Mouse (Mus musculus) midbrain, embryonic 11.5 days (tissue): Measurements from ENCODE around the gene Nf2. TPM values are rescaled to one million over a fixed set of nuclear protein-coding genes. Genes with fewer than 3 reads are reported as not detected.

Experiments
- ATAC-seq: fragments of 200-750 bp; cut with Nextera tagmentation; 2 replicates; pipeline ENCODE4 v1.8.0; 2017; ENCODE audit warnings: moderate TSS enrichment, moderate library complexity; ENCODE audit not compliant: low FRiP score
- DNase-seq: peaks from one replicate; pipeline ENCODE4 v3.0.0; 2015; ENCODE audit warnings: low spot score; ENCODE audit errors: missing footprints
- H3K27ac ChIP-seq: fragments of 300-500 bp; sonication (generic); 2 replicates; pipeline ENCODE4 v1.5.1; 2014; ENCODE audit warnings: low read depth, low read length
- H3K27me3 ChIP-seq: fragments of 300-500 bp; sonication (generic); 2 replicates; pipeline ENCODE4 v1.6.1; 2014; ENCODE audit warnings: mild to moderate bottlenecking, low read length, moderate library complexity, mixed read lengths; ENCODE audit not compliant: control insufficient read depth, insufficient read depth
- H3K36me3 ChIP-seq: fragments of 300-500 bp; sonication (generic); 2 replicates; pipeline ENCODE4 v1.6.1; 2014; ENCODE audit warnings: mild to moderate bottlenecking, low read length, moderate library complexity, mixed read lengths; ENCODE audit not compliant: control insufficient read depth, insufficient read depth
- H3K4me1 ChIP-seq: fragments of 300-500 bp; sonication (generic); 2 replicates; pipeline ENCODE4 v1.6.1; 2014; ENCODE audit warnings: low read length; ENCODE audit not compliant: control insufficient read depth, insufficient read depth
- H3K4me2 ChIP-seq: fragments of 300-500 bp; sonication (generic); 2 replicates; pipeline ENCODE4 v1.6.1; 2014; ENCODE audit warnings: mild to moderate bottlenecking, moderate library complexity
- H3K4me3 ChIP-seq: fragments of 300-500 bp; sonication (generic); 2 replicates; pipeline ENCODE4 v1.5.1; 2014; ENCODE audit warnings: low read depth, low read length
- H3K9ac ChIP-seq: fragments of 300-500 bp; sonication (generic); 2 replicates; pipeline ENCODE4 v1.6.1; 2014; ENCODE audit warnings: low read length
- H3K9me3 ChIP-seq: fragments of 300-500 bp; sonication (generic); 2 replicates; pipeline ENCODE4 v1.6.1; 2016; ENCODE audit warnings: low read length; ENCODE audit not compliant: control insufficient read depth
- WGBS: fragments of 180-500 bp; shearing (Covaris S2); extraction: QIAGEN DNeasy Blood & Tissue Kit; methylation state at CpG from one replicate; pipeline ENCODE4 v1.1.7; 2014; 5-methylcytosine and 5-hydroxymethylcytosine counted together
- polyA plus RNA-seq: library from polyadenylated mRNA; unstranded; fragments of >200 nt; fragmentation: Nextera tagmentation; extraction: Ambion mirVana; gene quantifications from 2 replicates; pipeline ENCODE4 v1.2.1, GENCODE M21; 2014

Gene Nf2
- polyA plus RNA-seq, 1 experiment from 2014 or later, result 51.0 TPM

- peak; percentile 12; the same call in 1 of the 2 replicates for ATAC-seq
- no peak overlapping the region for H3K27ac ChIP-seq
- peak overlapping the region; percentile 52 for H3K4me3 ChIP-seq
- peak overlapping the region; percentile 98 for H3K4me2 ChIP-seq
- peak overlapping the region; percentile 9; the same call in 1 of the 2 replicates for H3K9ac ChIP-seq
- peak; percentile 91 for DNase-seq
- H3K36me3 ChIP-seq, result no peaks in the 10 kb centered on the region
- H3K9me3 ChIP-seq, result no peaks in the 10 kb centered on the region
- 3% methylated on average over 12 of the region's 12 CpGs for WGBS
- H3K27me3 ChIP-seq, result peaks cover 63% of the 10 kb centered on the region
- peaks cover 18% of the 10 kb centered on the region for H3K4me1 ChIP-seq
Measured at GRCm38 (mm10) chr11:4747285-4747684, 102.1 kb downstream of the Nf2 start.

GRCm38 (mm10) chr11:4746733-4747132 lies 102.6 kb downstream of the Nf2 start, which contains the start of gene Cabp7:
Gene Cabp7, minus strand, starts transcription at chr11:4746778.
- Histone ChIP-seq H3K4me2 (peak within 1 kb of the TSS; percentile 98), H3K4me1 (peaks cover 18% of the 10 kb centered on the region), H3K27me3 (peaks cover 64% of the 10 kb centered on the region), H3K9me3 (no peaks in the 10 kb centered on the region), H3K4me3 (peak within 1 kb of the TSS; percentile 52), H3K36me3 (no peaks in the 10 kb centered on the region), H3K27ac (no peak within 1 kb of the TSS), H3K9ac (peak within 1 kb of the TSS; percentile 47)
- DNase-seq (peak; percentile 90), ATAC-seq (peak; percentile 10; the same call in 1 of the 2 replicates)
- 0% methylated on average over 29 of the region's 73 CpGs for WGBS

- Histone ChIP-seq H3K4me1 (peaks cover 18% of the 10 kb centered on the region), H3K4me3 (peak overlapping the region; percentile 52), H3K27ac (no peak overlapping the region), H3K27me3 (peaks cover 64% of the 10 kb centered on the region), H3K4me2 (peak overlapping the region; percentile 98), H3K9ac (peak overlapping the region; percentile 47), H3K9me3 (no peaks in the 10 kb centered on the region), H3K36me3 (no peaks in the 10 kb centered on the region)
- peak; percentile 36; the same call in 1 of the 2 replicates for ATAC-seq
- DNase-seq, result peak; percentile 92
- 1% methylated on average over 38 of the region's 39 CpGs for WGBS
Measured at GRCm38 (mm10) chr11:4745969-4746368, 103.4 kb downstream of the Nf2 start.

GRCm38 (mm10) chr11:4744691-4745090 lies 104.6 kb downstream of the Nf2 start:
- Histone ChIP-seq H3K4me2 (no peak overlapping the region), H3K9ac (no peak overlapping the region), H3K27me3 (peaks cover 59% of the 10 kb centered on the region), H3K27ac (no peak overlapping the region), H3K9me3 (no peaks in the 10 kb centered on the region), H3K4me3 (no peak overlapping the region), H3K36me3 (no peaks in the 10 kb centered on the region), H3K4me1 (peaks cover 18% of the 10 kb centered on the region)
- 65% methylated on average over 6 of the region's 6 CpGs for WGBS
- DNase-seq, result no peak
- no peak for ATAC-seq

GRCm38 (mm10) chr11:4740785-4741184 lies 108.6 kb downstream of the Nf2 start:
- 78% methylated on average over 5 of the region's 5 CpGs for WGBS
- no peak overlapping the region for H3K4me2 ChIP-seq
- peaks cover 22% of the 10 kb centered on the region for H3K27me3 ChIP-seq

GRCm38 (mm10) chr11:4738719-4739118 lies 110.6 kb downstream of the Nf2 start:
- Histone ChIP-seq H3K4me3 (no peak overlapping the region), H3K27ac (no peak overlapping the region), H3K4me2 (no peak overlapping the region), H3K9ac (no peak overlapping the region), H3K36me3 (no peaks in the 10 kb centered on the region), H3K9me3 (no peaks in the 10 kb centered on the region), H3K4me1 (peaks cover 9% of the 10 kb centered on the region), H3K27me3 (peaks cover 3% of the 10 kb centered on the region; the same call in 1 of the 2 replicates)
- WGBS, result 91% methylated on average over 16 of the region's 16 CpGs
- DNase-seq, result no peak
- ATAC-seq, result no peak

More at GRCm38 (mm10) chr11:4740785-4741184, 108.6 kb downstream of the Nf2 start:
- H3K4me3 ChIP-seq, result no peak overlapping the region
- ATAC-seq (no peak), DNase-seq (no peak)
- no peaks in the 10 kb centered on the region for H3K36me3 ChIP-seq
- no peak overlapping the region for H3K27ac ChIP-seq
- H3K4me1 ChIP-seq, result peaks cover 5% of the 10 kb centered on the region
- no peak overlapping the region for H3K9ac ChIP-seq
- no peaks in the 10 kb centered on the region for H3K9me3 ChIP-seq

GRCm38 (mm10) chr11:4737682-4738081 lies 111.7 kb downstream of the Nf2 start:
- DNase-seq, result no peak
- no peaks in the 10 kb centered on the region for H3K36me3 ChIP-seq
- H3K9me3 ChIP-seq, result no peaks in the 10 kb centered on the region
- no peak overlapping the region for H3K4me3 ChIP-seq
- no peak overlapping the region for H3K27ac ChIP-seq
- no peak overlapping the region for H3K4me2 ChIP-seq
- H3K4me1 ChIP-seq, result peaks cover 9% of the 10 kb centered on the region
- 86% methylated on average over 10 of the region's 10 CpGs for WGBS
- H3K27me3 ChIP-seq, result peaks cover 3% of the 10 kb centered on the region; the same call in 1 of the 2 replicates
- no peak for ATAC-seq
- no peak overlapping the region for H3K9ac ChIP-seq

GRCm38 (mm10) chr11:4736355-4736754 lies 113.0 kb downstream of the Nf2 start:
- no peaks in the 10 kb centered on the region for H3K9me3 ChIP-seq
- no peak overlapping the region for H3K4me3 ChIP-seq
- H3K4me2 ChIP-seq, result no peak overlapping the region
- H3K36me3 ChIP-seq, result no peaks in the 10 kb centered on the region
- no peaks in the 10 kb centered on the region for H3K27me3 ChIP-seq
- no peak overlapping the region for H3K9ac ChIP-seq
- WGBS, result 33% methylated on average over 6 of the region's 6 CpGs
- H3K27ac ChIP-seq, result no peak overlapping the region
- DNase-seq, result no peak
- H3K4me1 ChIP-seq, result peaks cover 9% of the 10 kb centered on the region
- no peak for ATAC-seq

GRCm38 (mm10) chr11:4734179-4734578 lies 115.2 kb downstream of the Nf2 start:
- no peaks in the 10 kb centered on the region for H3K36me3 ChIP-seq
- no peak overlapping the region for H3K4me2 ChIP-seq
- no peaks in the 10 kb centered on the region for H3K9me3 ChIP-seq
- DNase-seq (peak; percentile 92), ATAC-seq (peak; percentile 65)
- no peaks in the 10 kb centered on the region for H3K27me3 ChIP-seq
- H3K4me3 ChIP-seq, result no peak overlapping the region
- peaks cover 9% of the 10 kb centered on the region for H3K4me1 ChIP-seq
- no peak overlapping the region for H3K9ac ChIP-seq
- H3K27ac ChIP-seq, result no peak overlapping the region
- 30% methylated on average over 12 of the region's 12 CpGs for WGBS
